Mouse (Mus musculus) megakaryocyte, embryonic 14.5 days (primary cell): Measurements from ENCODE around the gene Palm.

Experiments
- FLI1 ChIP-seq: IDR thresholded peaks from 2 replicates; pipeline ENCODE4 v1.6.1; 2012; ENCODE audit warnings: low read length, inconsistent platforms, mixed read lengths
- GATA1 ChIP-seq: IDR thresholded peaks from 3 replicates; pipeline ENCODE4 v1.6.1; 2012; ENCODE audit warnings: mixed read lengths, low read length, inconsistent platforms, borderline replicate concordance

- TF ChIP-seq GATA1 (no peak), FLI1 (no peak)
These were observed 65.2 kb downstream of the Palm start for GRCm38 (mm10) chr10:79858416-79859074.
